Mouse (Mus musculus) heart, postnatal 14 days (tissue): ENCODE results near the gene Olfr283. TPM values are rescaled to one million over a fixed set of nuclear protein-coding genes. Genes with fewer than 3 reads are reported as not detected.
"Not testable (repeated sequence)": the region's sequence is repeated elsewhere in the genome, so short reads cannot be mapped to it uniquely, and the experiment has no call there.

ENCODE experiments used
- DNase-seq, 2 experiments: peaks; one replicate each; pipeline ENCODE4 v3.0.0; 2021 to 2022
- intact Hi-C: fragments of 180-260 bp; cut with DNase I; formaldehyde crosslinking; loops from one replicate; pipeline ENCODE4 v1.15.1; 2025
- long read RNA-seq, 2 experiments: library from polyadenylated mRNA; stranded (forward); transcript quantifications; one replicate each; pipeline ENCODE4 v2.0.0; 2021
- total RNA-seq, 2 experiments: library from RNA; stranded (reverse); gene quantifications; 2 replicates each; pipeline ENCODE4 v1.2.3; 2021

Olfr283 gene
- not detected for total RNA-seq
- long read RNA-seq, experiment 1, result 0 reads
- long read RNA-seq, experiment 2, result 0 reads

- DNase-seq, result no peak
- intact Hi-C loops, result no loop called here
Observed at GRCm38 (mm10) chr15:98380846-98381245, at the start of gene Olfr283. Gene Olfr283, minus strand, starts transcription at chr15:98380946.

GRCm38 (mm10) chr15:98425188-98425587, 44.4 kb upstream of the Olfr283 start:
- DNase-seq, result no peak
- intact Hi-C loops, result no loop called here

GRCm38 (mm10) chr15:98424753-98425152, 44.0 kb upstream of the Olfr283 start:
- intact Hi-C loops, result no loop called here
- DNase-seq, result no peak

GRCm38 (mm10) chr15:98424326-98424725, 43.6 kb upstream of the Olfr283 start:
- intact Hi-C loops, result no loop called here
- DNase-seq, result no peak

- no peak for DNase-seq
- intact Hi-C loops, result no loop called here
Observed at GRCm38 (mm10) chr15:98420897-98421296, 40.2 kb upstream of the Olfr283 start.

- no peak for DNase-seq
- intact Hi-C loops, result no loop called here
Observed at GRCm38 (mm10) chr15:98418096-98418495, 37.4 kb upstream of the Olfr283 start.

- intact Hi-C loops, DNase-seq: not testable (repeated sequence)
Observed at GRCm38 (mm10) chr15:98417285-98417684, 36.5 kb upstream of the Olfr283 start.

GRCm38 (mm10) chr15:98416802-98417201, 36.1 kb upstream of the Olfr283 start:
- intact Hi-C loops, DNase-seq: not testable (repeated sequence)

GRCm38 (mm10) chr15:98415996-98416395, 35.2 kb upstream of the Olfr283 start:
- no peak for DNase-seq
- intact Hi-C loops, result no loop called here

- no peak for DNase-seq
- intact Hi-C loops, result no loop called here
Observed at GRCm38 (mm10) chr15:98410249-98410648, 29.5 kb upstream of the Olfr283 start.

- DNase-seq, result no peak
- intact Hi-C loops, result no loop called here
Observed at GRCm38 (mm10) chr15:98409635-98410034, 28.9 kb upstream of the Olfr283 start.

- peak in 1 of 2 experiments; percentile 27 for DNase-seq
- intact Hi-C loops, result no loop called here
Observed at GRCm38 (mm10) chr15:98408406-98409060, 27.8 kb upstream of the Olfr283 start.

GRCm38 (mm10) chr15:98402356-98402755, 21.6 kb upstream of the Olfr283 start:
- intact Hi-C loops, result no loop called here
- no peak for DNase-seq

GRCm38 (mm10) chr15:98397136-98397535, 16.4 kb upstream of the Olfr283 start:
- intact Hi-C loops, result no loop called here
- no peak for DNase-seq

GRCm38 (mm10) chr15:98391903-98392187, 11.1 kb upstream of the Olfr283 start:
- intact Hi-C loops, result loop anchor here (2.0 kb wide), 2 partner anchors 83 to 211 kb away; no protein-coding TSS in a partner anchor
- DNase-seq, result peak in 1 of 2 experiments; percentile 24

- intact Hi-C loops, result loop anchor here (2.0 kb wide), 2 partner anchors 84 to 210 kb away; no protein-coding TSS in a partner anchor
- peak; percentile 5 to 6 for DNase-seq
Observed at GRCm38 (mm10) chr15:98391081-98391902, 10.5 kb upstream of the Olfr283 start.

GRCm38 (mm10) chr15:98389796-98390195, 9.1 kb upstream of the Olfr283 start:
- DNase-seq, result peak; percentile 79 to 86
- intact Hi-C loops, result loop anchor here (2.0 to 5.0 kb wide), 3 partner anchors 85 to 297 kb away; partner anchors contain the start of genes Pfkm and Senp1

- DNase-seq, result no peak
- intact Hi-C loops, result loop anchor here (5.0 kb wide), 1 partner anchor 295 kb away; the partner anchor contains the start of genes Pfkm and Senp1
Observed at GRCm38 (mm10) chr15:98387621-98388020, 6.9 kb upstream of the Olfr283 start.

GRCm38 (mm10) chr15:98378209-98378608, 2.5 kb downstream of the Olfr283 start:
- no peak for DNase-seq
- intact Hi-C loops, result no loop called here

- no peak for DNase-seq
- intact Hi-C loops, result no loop called here
Observed at GRCm38 (mm10) chr15:98340887-98341286, 39.9 kb downstream of the Olfr283 start, which contains the start of gene Olfr284. Gene Olfr284, minus strand, starts transcription at chr15:98340987.
